Mouse (Mus musculus) embryonic facial prominence, embryonic 10.5 days (tissue): ENCODE measurements around the gene Ppm1h. TPM values are rescaled to one million over a fixed set of nuclear protein-coding genes. Genes with fewer than 3 reads are reported as not detected.
A peak's percentile ranks its signal among the peaks of the same experiment; 100 is the strongest.

ENCODE experiments used
- DNase-seq: peaks from one replicate; pipeline ENCODE4 v3.0.0-alpha.2; 2017; ENCODE audit warnings: low spot score
- H3K27ac ChIP-seq: fragments of 300-500 bp; sonication (generic); replicated peaks from 2 replicates; pipeline ENCODE4 v1.5.1; 2016; ENCODE audit warnings: mild to moderate bottlenecking
- H3K27me3 ChIP-seq: fragments of 300-500 bp; sonication (generic); replicated peaks from 2 replicates; pipeline ENCODE4 v1.6.1; 2016; ENCODE audit warnings: low read depth, mild to moderate bottlenecking; ENCODE audit not compliant: poor library complexity, severe bottlenecking
- H3K36me3 ChIP-seq: fragments of 300-500 bp; sonication (generic); replicated peaks from 2 replicates; pipeline ENCODE4 v1.6.1; 2016; ENCODE audit warnings: mild to moderate bottlenecking, moderate library complexity
- H3K4me1 ChIP-seq: fragments of 300-500 bp; sonication (generic); 2 replicates; pipeline ENCODE4 v1.6.1; 2016
- H3K4me3 ChIP-seq: fragments of 300-500 bp; sonication (generic); 2 replicates; pipeline ENCODE4 v1.5.1; 2016; ENCODE audit warnings: mild to moderate bottlenecking, moderate library complexity
- H3K9me3 ChIP-seq: fragments of 300-500 bp; sonication (generic); 2 replicates; pipeline ENCODE4 v1.6.1; 2016; ENCODE audit warnings: mild to moderate bottlenecking
- WGBS: fragments of 180-500 bp; shearing (Covaris S2); methylation state at CpG from one replicate; pipeline ENCODE4 v1.1.7; 2016; 5-methylcytosine and 5-hydroxymethylcytosine counted together
- polyA plus RNA-seq: library from polyadenylated mRNA; unstranded; fragments of >200 nt; fragmentation: Nextera tagmentation; extraction: Ambion mirVana; gene quantifications from 2 replicates; pipeline ENCODE4 v1.2.1, GENCODE M21; 2016

The Ppm1h gene
- polyA plus RNA-seq, 1 experiment from 2014 or later = 3.9 TPM

GRCm38 (mm10) chr10:122765521-122765920, 87.0 kb downstream of the Ppm1h start:
- H3K4me3 ChIP-seq = no peak overlapping the region
- no peak overlapping the region for H3K27ac ChIP-seq
- peaks cover 8% of the 10 kb centered on the region; the same call in 1 of the 2 replicates for H3K27me3 ChIP-seq
- no peaks in the 10 kb centered on the region for H3K36me3 ChIP-seq
- no peaks in the 10 kb centered on the region for H3K9me3 ChIP-seq
- H3K4me1 ChIP-seq = peaks cover 43% of the 10 kb centered on the region
- no peak for DNase-seq
- 36% methylated on average over 4 of the region's 4 CpGs for WGBS

GRCm38 (mm10) chr10:122765992-122766391, 87.4 kb downstream of the Ppm1h start:
- Histone ChIP-seq H3K4me3 (no peak overlapping the region), H3K36me3 (no peaks in the 10 kb centered on the region), H3K4me1 (peaks cover 43% of the 10 kb centered on the region), H3K27ac (no peak overlapping the region), H3K27me3 (peaks cover 8% of the 10 kb centered on the region; the same call in 1 of the 2 replicates), H3K9me3 (no peaks in the 10 kb centered on the region)
- 58% methylated on average over 8 of the region's 8 CpGs for WGBS
- no peak for DNase-seq

- Histone ChIP-seq H3K27me3 (peaks cover 8% of the 10 kb centered on the region; the same call in 1 of the 2 replicates), H3K36me3 (no peaks in the 10 kb centered on the region), H3K4me3 (no peak overlapping the region), H3K4me1 (peaks cover 37% of the 10 kb centered on the region), H3K27ac (no peak overlapping the region), H3K9me3 (no peaks in the 10 kb centered on the region)
- no peak for DNase-seq
- 71% methylated on average over 13 of the region's 13 CpGs for WGBS
Observed at GRCm38 (mm10) chr10:122768204-122768892, 89.8 kb downstream of the Ppm1h start.

- peaks cover 32% of the 10 kb centered on the region for H3K4me1 ChIP-seq
- peaks cover 8% of the 10 kb centered on the region; the same call in 1 of the 2 replicates for H3K27me3 ChIP-seq
- no peaks in the 10 kb centered on the region for H3K36me3 ChIP-seq
- 81% methylated on average over 6 of the region's 6 CpGs for WGBS
- H3K4me3 ChIP-seq = no peak overlapping the region
- H3K27ac ChIP-seq = no peak overlapping the region
- H3K9me3 ChIP-seq = no peaks in the 10 kb centered on the region
- DNase-seq = no peak
Observed at GRCm38 (mm10) chr10:122768893-122769341, 90.4 kb downstream of the Ppm1h start.

GRCm38 (mm10) chr10:122770337-122770736, 91.8 kb downstream of the Ppm1h start:
- H3K36me3 ChIP-seq = no peaks in the 10 kb centered on the region
- H3K9me3 ChIP-seq = no peaks in the 10 kb centered on the region
- DNase-seq = no peak
- peaks cover 21% of the 10 kb centered on the region for H3K4me1 ChIP-seq
- peaks cover 8% of the 10 kb centered on the region; the same call in 1 of the 2 replicates for H3K27me3 ChIP-seq
- H3K27ac ChIP-seq = no peak overlapping the region
- WGBS = 74% methylated on average over 7 of the region's 7 CpGs
- H3K4me3 ChIP-seq = no peak overlapping the region

- WGBS = 51% methylated on average over 5 of the region's 5 CpGs
- H3K9me3 ChIP-seq = no peaks in the 10 kb centered on the region
- H3K36me3 ChIP-seq = no peaks in the 10 kb centered on the region
- no peak for DNase-seq
- H3K4me3 ChIP-seq = no peak overlapping the region
- peaks cover 18% of the 10 kb centered on the region for H3K4me1 ChIP-seq
- H3K27ac ChIP-seq = no peak overlapping the region
- peaks cover 8% of the 10 kb centered on the region; the same call in 1 of the 2 replicates for H3K27me3 ChIP-seq
Observed at GRCm38 (mm10) chr10:122770987-122771386, 92.4 kb downstream of the Ppm1h start.

GRCm38 (mm10) chr10:122774169-122774568, 95.6 kb downstream of the Ppm1h start:
- no peak for DNase-seq
- no peaks in the 10 kb centered on the region for H3K36me3 ChIP-seq
- H3K27ac ChIP-seq = no peak overlapping the region
- H3K9me3 ChIP-seq = no peaks in the 10 kb centered on the region
- no peak overlapping the region for H3K4me3 ChIP-seq
- 90% methylated on average over 7 of the region's 7 CpGs for WGBS
- H3K4me1 ChIP-seq = peaks cover 21% of the 10 kb centered on the region
- no peaks in the 10 kb centered on the region for H3K27me3 ChIP-seq

- Histone ChIP-seq H3K27me3 (no peaks in the 10 kb centered on the region), H3K27ac (no peak overlapping the region), H3K4me3 (no peak overlapping the region), H3K4me1 (peaks cover 17% of the 10 kb centered on the region), H3K36me3 (no peaks in the 10 kb centered on the region), H3K9me3 (no peaks in the 10 kb centered on the region)
- DNase-seq = no peak
- WGBS = 76% methylated on average over 3 of the region's 3 CpGs
Observed at GRCm38 (mm10) chr10:122777436-122777835, 98.9 kb downstream of the Ppm1h start.

- H3K4me3 ChIP-seq = no peak overlapping the region
- no peaks in the 10 kb centered on the region for H3K27me3 ChIP-seq
- H3K27ac ChIP-seq = no peak overlapping the region
- H3K4me1 ChIP-seq = peaks cover 21% of the 10 kb centered on the region
- no peak for DNase-seq
- no peaks in the 10 kb centered on the region for H3K36me3 ChIP-seq
- H3K9me3 ChIP-seq = no peaks in the 10 kb centered on the region
- WGBS = 84% methylated on average over 3 of the region's 3 CpGs
Observed at GRCm38 (mm10) chr10:122777939-122778655, 99.5 kb downstream of the Ppm1h start.

- H3K36me3 ChIP-seq = no peaks in the 10 kb centered on the region
- DNase-seq = peak; percentile 36
- H3K4me3 ChIP-seq = no peak overlapping the region
- peaks cover 21% of the 10 kb centered on the region for H3K4me1 ChIP-seq
- H3K27ac ChIP-seq = 0 out of 2 replicates have a peak overlapping the region, but pooled peaks have one; percentile 51
- WGBS = 11% methylated on average over 12 of the region's 12 CpGs
- no peaks in the 10 kb centered on the region for H3K9me3 ChIP-seq
- H3K27me3 ChIP-seq = no peaks in the 10 kb centered on the region
Observed at GRCm38 (mm10) chr10:122779351-122779750, 100.8 kb downstream of the Ppm1h start.

- Histone ChIP-seq H3K4me3 (no peak overlapping the region), H3K4me1 (peaks cover 21% of the 10 kb centered on the region), H3K27me3 (no peaks in the 10 kb centered on the region), H3K27ac (no peak overlapping the region), H3K9me3 (no peaks in the 10 kb centered on the region), H3K36me3 (no peaks in the 10 kb centered on the region)
- 39% methylated on average over 4 of the region's 4 CpGs for WGBS
- no peak for DNase-seq
Observed at GRCm38 (mm10) chr10:122782755-122783154, 104.2 kb downstream of the Ppm1h start.

- H3K36me3 ChIP-seq = no peaks in the 10 kb centered on the region
- DNase-seq = no peak
- no peak overlapping the region for H3K4me3 ChIP-seq
- 36% methylated on average over 12 of the region's 12 CpGs for WGBS
- no peak overlapping the region for H3K27ac ChIP-seq
- H3K4me1 ChIP-seq = peaks cover 37% of the 10 kb centered on the region
- no peaks in the 10 kb centered on the region; the same call in none of the 2 replicates for H3K27me3 ChIP-seq
- H3K9me3 ChIP-seq = no peaks in the 10 kb centered on the region
Observed at GRCm38 (mm10) chr10:122789648-122790170, 111.1 kb downstream of the Ppm1h start.
